Mouse (Mus musculus): ENCODE data around the gene Cdca7l. TPM values are rescaled to one million over a fixed set of nuclear protein-coding genes. Genes with fewer than 3 reads are reported as not detected.

Cdca7l gene
- total RNA-seq, 2 experiments from 2014 or later: not detected

DNA sequence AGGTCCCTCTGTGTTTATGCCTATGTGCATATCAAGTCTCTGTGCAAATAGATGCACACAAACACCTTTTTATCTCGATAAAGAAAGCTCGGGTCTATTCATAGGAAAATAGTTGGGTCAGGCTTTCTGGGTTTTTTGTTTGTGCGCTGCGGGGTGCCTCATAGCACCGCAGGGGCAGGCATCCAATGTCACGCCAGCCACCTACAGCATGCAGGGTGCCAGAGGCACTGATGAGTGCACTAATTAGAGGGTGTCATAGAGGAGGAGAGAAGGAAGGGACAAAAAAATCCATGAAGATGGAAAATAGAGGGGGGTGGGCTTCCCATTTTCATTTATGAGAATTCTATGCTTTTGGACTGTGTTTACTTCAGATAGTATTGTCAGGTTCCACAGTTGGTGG, 17.5 kb upstream of the Cdca7l start:
- DNase-seq: no peak
- intact Hi-C loops (cut with DNase I): no loop called here
- no peak overlapping the region for H3K27ac ChIP-seq
- no peak overlapping the region for H3K4me3 ChIP-seq
- TF ChIP-seq CTCF (IDR thresholded peaks at IDR 0.05): no peak

DNA sequence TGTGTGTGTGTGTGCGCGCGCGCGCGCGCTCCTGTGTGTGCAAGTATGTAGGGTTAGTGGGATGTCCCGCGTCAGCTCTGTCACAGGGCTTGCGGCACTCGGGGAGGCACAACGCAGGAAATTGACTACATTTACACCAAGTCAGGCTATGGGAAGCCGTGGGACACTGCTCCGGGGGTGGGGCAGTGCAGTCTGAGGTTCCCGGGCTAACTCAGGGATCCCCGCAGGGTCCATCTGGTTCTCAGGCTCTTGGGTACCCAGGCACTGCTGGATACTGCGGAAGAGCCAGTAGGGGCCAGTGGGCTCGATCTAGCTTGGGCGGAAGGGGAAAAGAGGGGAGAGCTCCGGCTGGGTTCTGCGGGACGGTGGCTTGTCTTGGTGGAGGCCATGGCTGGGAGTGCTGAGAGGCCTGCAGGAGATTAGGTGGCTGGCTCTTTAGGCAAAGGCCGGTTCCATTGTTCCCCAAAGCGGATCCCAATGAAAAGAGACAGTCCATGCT, 15.5 kb upstream of the Cdca7l start:
- no peak for TF ChIP-seq CTCF (IDR thresholded peaks at IDR 0.05)
- H3K4me3 ChIP-seq: no peak overlapping the region
- DNase-seq: no peak
- intact Hi-C loops (cut with DNase I): no loop called here
- no peak overlapping the region for H3K27ac ChIP-seq

DNA sequence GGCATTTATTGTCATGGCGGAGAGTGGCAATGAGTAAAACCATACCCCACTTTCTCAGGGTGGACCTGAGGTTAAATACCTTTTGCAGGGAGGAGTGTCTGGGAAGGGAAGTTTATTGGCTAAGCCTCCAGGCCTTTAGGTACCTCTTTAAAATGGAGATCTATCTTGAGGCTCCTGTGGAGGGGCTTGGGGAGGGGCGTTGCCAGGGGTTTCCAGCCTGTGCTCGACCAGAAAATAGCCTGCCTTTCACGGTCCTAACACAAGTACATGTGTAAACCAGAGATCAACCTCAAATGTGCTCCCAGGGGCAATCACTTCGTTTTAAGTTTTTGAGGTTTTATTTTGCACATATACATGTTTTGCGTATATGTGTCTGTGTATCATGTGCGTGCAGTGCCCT, 15.1 kb upstream of the Cdca7l start:
- Histone ChIP-seq H3K27ac (no peak overlapping the region), H3K4me3 (no peak overlapping the region)
- TF ChIP-seq CTCF (IDR thresholded peaks at IDR 0.05): no peak
- intact Hi-C loops (cut with DNase I): no loop called here
- no peak for DNase-seq

DNA sequence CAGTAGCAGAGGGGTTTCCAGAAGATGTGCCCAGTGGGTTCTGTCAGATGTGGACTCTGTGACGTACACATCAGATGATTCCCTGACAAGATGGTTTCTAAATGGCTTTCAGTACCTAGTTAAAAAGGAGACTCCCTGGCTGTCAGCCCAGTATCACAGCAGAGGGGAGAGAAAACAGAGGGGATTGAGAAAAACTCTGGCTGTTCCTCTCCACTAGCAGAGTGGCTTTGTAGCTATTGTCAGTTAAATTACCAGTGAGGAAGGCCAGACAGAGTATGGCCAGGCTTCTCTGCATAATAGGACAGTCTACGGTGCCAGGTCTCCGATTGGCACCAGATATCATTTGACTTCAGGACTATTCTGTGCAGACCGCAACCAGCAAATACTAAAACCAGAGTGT, 8.8 kb upstream of the Cdca7l start:
- intact Hi-C loops (cut with DNase I): no loop called here
- Histone ChIP-seq H3K4me3 (no peak overlapping the region), H3K27ac (no peak overlapping the region)
- DNase-seq: no peak
- no peak for TF ChIP-seq CTCF (IDR thresholded peaks at IDR 0.05)

DNA sequence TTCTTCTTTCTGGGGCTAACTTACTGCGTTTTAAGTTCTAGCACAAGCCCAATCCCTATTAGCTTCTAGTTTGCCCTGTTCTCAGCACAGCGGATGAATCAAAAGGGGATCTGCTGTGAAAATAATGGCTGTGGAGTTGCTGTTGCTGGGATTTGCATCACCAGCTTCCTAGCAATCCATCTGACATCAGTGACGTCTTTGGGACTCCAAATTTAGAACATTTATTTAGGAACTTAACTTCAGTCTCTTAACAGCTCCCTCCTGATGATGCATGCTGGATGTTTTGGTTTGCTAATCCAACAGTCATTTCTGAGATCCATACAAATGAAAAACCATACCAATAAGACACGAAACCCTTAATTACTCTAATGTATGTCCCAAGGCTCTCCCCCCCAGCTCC, 1.5 kb downstream of the Cdca7l start:
- H3K4me3 ChIP-seq: no peak overlapping the region
- DNase-seq: no peak
- intact Hi-C loops (cut with DNase I): no loop called here
- H3K27ac ChIP-seq: no peak overlapping the region
- no peak for TF ChIP-seq CTCF (IDR thresholded peaks at IDR 0.05)

DNA sequence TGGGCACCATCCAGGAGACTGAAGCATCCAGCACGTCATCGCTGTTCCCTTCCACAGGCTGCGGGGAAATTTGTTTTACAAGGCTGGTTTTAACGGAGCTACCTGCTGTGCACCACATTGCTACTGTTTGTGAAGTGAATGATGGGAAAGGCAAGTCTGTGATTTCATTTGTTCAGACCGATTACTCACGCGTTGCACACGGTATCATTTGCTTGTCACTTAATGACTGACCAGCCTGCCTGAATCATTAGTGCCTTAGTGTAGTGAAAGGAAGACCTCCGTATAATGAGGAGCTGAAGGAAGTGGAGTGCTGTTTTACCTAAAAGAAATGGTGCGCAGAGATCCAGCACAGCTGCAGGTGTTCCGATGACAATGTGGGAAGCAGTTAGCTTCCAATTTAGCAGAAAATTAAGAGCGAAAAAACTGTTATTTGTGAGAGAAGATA, 1.9 kb downstream of the Cdca7l start:
- intact Hi-C loops (cut with DNase I): no loop called here
- no peak for DNase-seq
- no peak overlapping the region for H3K27ac ChIP-seq
- no peak for TF ChIP-seq CTCF (IDR thresholded peaks at IDR 0.05)
- H3K4me3 ChIP-seq: no peak overlapping the region

DNA sequence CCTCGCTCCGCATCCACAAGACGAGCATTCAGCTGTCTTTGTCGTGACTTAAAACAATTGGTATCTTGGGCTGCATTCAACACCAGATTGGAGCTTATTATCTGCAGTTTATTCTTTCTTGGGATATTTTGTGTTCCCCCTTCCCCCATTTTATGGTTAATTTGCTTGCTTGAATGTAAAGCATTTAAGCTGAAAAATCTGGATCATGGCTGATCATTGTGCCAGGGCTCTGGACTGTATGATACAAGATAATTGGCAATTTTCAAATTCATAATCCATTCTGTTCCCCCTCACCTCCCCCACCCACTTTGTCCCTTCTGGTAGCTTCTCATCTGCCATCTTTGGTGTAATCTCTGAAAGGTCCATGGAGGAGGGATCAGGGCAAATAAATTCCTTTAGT, 2.4 kb downstream of the Cdca7l start:
- no peak for DNase-seq
- TF ChIP-seq CTCF (IDR thresholded peaks at IDR 0.05): no peak
- Histone ChIP-seq H3K4me3 (no peak overlapping the region), H3K27ac (no peak overlapping the region)
- intact Hi-C loops (cut with DNase I): no loop called here

DNA sequence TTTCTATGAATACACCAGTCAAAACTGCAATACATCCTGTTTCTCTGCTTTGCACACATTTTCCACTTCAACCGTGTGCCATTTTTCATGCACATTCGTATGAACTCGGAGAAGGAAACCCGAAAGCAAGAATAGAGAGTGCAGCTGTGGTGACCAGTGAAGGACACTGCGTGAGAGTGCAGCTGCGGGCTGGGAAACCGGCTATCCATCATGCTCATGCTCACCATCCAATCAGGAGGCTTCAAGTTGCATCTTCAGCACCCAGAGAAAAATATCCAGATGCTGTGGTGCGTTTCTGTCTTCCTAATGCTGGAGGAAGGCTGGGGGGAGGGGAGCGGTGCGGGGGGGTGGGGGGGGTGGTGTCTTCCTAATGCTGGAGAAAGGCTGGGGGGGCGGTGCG, 3.5 kb downstream of the Cdca7l start:
- intact Hi-C loops (cut with DNase I): no loop called here
- TF ChIP-seq CTCF (IDR thresholded peaks at IDR 0.05): no peak
- H3K4me3 ChIP-seq: no peak overlapping the region
- no peak for DNase-seq
- H3K27ac ChIP-seq: no peak overlapping the region

DNA sequence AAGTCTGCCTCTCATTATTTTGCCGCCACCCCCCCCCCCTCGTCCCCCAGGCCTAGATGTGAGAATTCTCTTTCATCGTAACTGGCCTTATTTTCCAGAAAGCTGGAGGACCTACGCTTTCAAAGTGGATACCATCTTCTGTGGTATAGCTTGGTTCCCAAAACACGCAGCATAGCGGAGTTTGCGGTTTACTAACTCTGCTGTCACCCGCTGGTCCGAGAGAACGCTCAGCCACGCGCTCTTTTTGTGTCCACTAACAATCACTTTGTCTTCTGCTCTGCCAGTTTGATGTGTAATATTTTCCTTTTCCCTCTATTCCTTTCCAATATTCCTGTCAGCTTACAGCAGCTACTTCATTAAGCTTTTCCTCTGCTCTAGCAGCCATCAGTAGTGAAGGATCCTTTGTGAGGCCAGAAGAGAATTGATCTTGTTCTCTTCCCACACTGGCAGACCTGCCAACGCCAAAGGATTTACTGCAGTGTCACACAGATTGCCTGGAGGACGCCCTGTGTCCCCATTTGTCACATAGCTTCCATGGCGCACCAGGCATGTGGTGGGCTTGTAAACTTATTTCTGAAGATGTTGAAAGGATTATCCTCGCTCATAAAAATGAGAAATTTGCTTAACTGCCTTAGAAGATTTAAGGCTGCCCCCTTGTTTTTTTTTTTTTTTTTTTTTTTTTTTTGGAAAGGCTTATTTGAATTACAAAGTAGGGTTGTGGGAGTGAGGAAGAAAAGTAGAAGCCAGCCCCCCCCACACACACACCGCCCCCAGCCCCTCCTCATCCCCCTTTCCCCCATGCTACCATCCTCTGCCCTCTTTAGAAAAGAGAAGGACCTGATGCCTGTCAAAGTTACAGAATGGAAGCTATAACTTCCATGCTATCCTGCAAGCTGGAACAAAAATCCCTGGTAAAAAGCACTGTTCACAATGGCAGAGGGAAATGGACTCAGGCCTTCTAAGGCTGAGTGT, 4.6 kb downstream of the Cdca7l start:
- no peak overlapping the region for H3K4me3 ChIP-seq

DNA sequence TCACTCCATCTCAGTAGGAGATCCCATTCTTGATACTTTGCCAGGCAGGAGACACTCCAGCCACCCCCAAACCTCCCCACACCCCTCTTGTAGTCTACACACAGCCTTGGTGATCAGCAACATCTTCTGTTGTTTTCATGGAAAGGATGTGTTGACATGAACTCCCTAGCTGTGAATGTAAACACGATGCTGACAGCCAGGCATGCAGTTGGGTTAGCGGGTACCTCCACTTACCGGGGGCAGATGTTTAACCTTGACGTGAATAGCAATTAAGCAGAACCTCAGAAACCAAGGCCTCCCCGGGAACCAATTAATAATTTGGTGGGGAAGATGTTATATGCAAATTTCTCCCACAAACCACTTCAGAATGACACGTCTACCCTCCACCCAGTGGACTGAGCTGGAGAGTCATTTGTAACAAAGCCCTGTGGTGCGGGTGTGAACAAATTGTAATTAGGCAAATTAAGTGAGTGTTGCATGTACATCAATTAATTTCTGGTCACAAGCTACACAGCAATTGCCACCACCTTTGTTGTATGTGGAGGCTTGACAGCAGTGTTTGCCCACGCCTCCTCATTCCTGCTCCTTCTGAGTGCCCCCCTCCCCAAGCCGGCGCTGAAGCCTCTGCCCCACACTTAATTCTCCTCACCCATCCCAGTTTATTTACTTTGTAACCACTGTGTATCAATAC, 5.4 kb downstream of the Cdca7l start:
- no peak for DNase-seq
- TF ChIP-seq CTCF (IDR thresholded peaks at IDR 0.05): no peak
- H3K27ac ChIP-seq: no peak overlapping the region
- intact Hi-C loops (cut with DNase I): no loop called here
- no peak overlapping the region for H3K4me3 ChIP-seq

More for the DNA sequence above, 4.6 kb downstream of the Cdca7l start:
- TF ChIP-seq CTCF (IDR thresholded peaks at IDR 0.05): no peak
- DNase-seq: no peak
- H3K27ac ChIP-seq: no peak overlapping the region
- intact Hi-C loops (cut with DNase I): no loop called here

DNA sequence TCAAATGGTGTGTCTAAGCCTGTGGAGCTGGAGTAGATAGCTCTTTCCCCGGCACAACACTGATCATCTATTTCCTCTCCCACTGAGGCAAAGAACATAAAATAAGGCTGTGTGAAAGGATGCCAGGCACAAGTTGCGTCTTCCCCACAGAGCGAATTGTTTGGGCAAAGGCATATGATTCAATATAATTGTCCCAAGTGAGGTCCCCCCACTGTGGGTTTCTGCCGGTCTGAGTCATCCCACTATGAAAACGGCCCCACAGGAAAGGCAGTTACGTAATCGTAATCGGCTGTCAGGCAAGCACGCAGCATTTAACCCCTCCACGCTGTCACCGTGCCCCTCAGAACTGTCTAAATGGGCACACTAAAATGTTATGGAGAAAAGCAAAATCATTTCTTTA, 6.0 kb downstream of the Cdca7l start:
- Histone ChIP-seq H3K27ac (no peak overlapping the region), H3K4me3 (no peak overlapping the region)
- TF ChIP-seq CTCF (IDR thresholded peaks at IDR 0.05): no peak
- DNase-seq: no peak
- intact Hi-C loops (cut with DNase I): no loop called here

DNA sequence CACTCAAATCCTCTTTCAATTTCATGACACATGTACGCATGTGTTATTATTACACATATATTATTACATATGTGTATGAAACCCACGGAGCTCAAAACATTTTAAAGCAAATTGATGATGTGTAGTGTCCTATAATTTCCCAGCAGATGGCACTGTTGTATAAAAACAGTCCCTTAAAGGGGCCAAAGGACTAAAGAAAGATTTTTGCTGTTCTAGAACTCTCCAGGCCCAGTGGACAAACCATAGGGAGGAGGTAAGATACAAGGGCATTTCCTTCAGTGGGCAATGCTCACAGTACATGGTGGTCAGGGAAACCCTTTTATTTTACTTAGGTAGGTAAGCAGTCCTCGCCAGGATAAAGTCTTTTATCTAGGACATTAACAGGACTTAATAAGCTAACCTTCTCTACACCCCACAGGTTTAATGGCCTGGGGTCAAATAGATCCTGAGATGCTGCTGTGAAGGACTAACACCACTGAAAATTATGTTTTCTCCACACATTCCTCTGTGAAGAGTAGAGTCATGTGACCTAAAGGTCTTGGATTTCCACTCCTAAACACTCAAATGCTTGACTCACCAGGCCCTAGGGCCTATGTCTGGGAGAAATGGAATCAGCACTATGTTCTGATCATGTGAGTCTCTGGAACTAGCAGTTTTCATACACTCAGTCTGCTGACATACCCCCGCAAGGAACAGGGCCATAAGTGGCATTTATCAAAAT, 16.2 kb downstream of the Cdca7l start:
- Histone ChIP-seq H3K27ac (no peak overlapping the region), H3K4me3 (no peak overlapping the region)
- peak; percentile 69 for TF ChIP-seq CTCF (IDR thresholded peaks at IDR 0.05)
- no peak for DNase-seq
- intact Hi-C loops (cut with DNase I): loop anchor here (1.0 to 10.0 kb wide), 2 partner anchors 33 to 1035 kb away; no protein-coding TSS in a partner anchor
